Mouse (Mus musculus) limb, embryonic 14.5 days (tissue): ENCODE measurements around the gene Fam160a1. TPM values are rescaled to one million over a fixed set of nuclear protein-coding genes. Genes with fewer than 3 reads are reported as not detected.

Source experiments
- ATAC-seq: fragments of 200-750 bp; cut with Nextera tagmentation; 2 replicates; pipeline ENCODE4 v1.8.0; 2017; ENCODE audit warnings: low read depth, moderate number of reproducible peaks, moderate TSS enrichment; ENCODE audit not compliant: low FRiP score
- DNase-seq: peaks from one replicate; pipeline ENCODE4 v3.0.0-alpha.2; 2015; ENCODE audit warnings: low spot score
- H3K27ac ChIP-seq: fragments of 300-500 bp; sonication (generic); replicated peaks from 2 replicates; pipeline ENCODE4 v1.5.1; 2014; ENCODE audit warnings: low read depth, mild to moderate bottlenecking, low read length, moderate library complexity, mixed read lengths
- H3K27me3 ChIP-seq: fragments of 300-500 bp; sonication (generic); 2 replicates; pipeline ENCODE4 v1.6.1; 2014; ENCODE audit warnings: low read length, mixed read lengths; ENCODE audit not compliant: control insufficient read depth, insufficient read depth
- H3K36me3 ChIP-seq: fragments of 300-500 bp; sonication (generic); 2 replicates; pipeline ENCODE4 v1.6.1; 2014; ENCODE audit warnings: mild to moderate bottlenecking, low read length, moderate library complexity, mixed read lengths; ENCODE audit not compliant: control insufficient read depth, insufficient read depth
- H3K4me1 ChIP-seq: fragments of 300-500 bp; sonication (generic); 2 replicates; pipeline ENCODE4 v1.6.1; 2014; ENCODE audit warnings: antibody characterized with exemption, low read length, mixed read lengths; ENCODE audit not compliant: control insufficient read depth, insufficient read depth
- H3K4me2 ChIP-seq: fragments of 300-500 bp; sonication (generic); replicated peaks from 2 replicates; pipeline ENCODE4 v1.6.1; 2014; ENCODE audit warnings: low read depth, mild to moderate bottlenecking, low read length, moderate library complexity; ENCODE audit not compliant: severe bottlenecking
- H3K4me3 ChIP-seq: fragments of 300-500 bp; sonication (generic); replicated peaks from 2 replicates; pipeline ENCODE4 v1.5.1; 2014; ENCODE audit warnings: low read length
- H3K9ac ChIP-seq: fragments of 300-500 bp; sonication (generic); 2 replicates; pipeline ENCODE4 v1.6.1; 2014; ENCODE audit warnings: mild to moderate bottlenecking, low read depth, low read length, moderate library complexity; ENCODE audit not compliant: severe bottlenecking
- H3K9me3 ChIP-seq: fragments of 300-500 bp; sonication (generic); 2 replicates; pipeline ENCODE4 v1.6.1; 2016; ENCODE audit warnings: low read length; ENCODE audit not compliant: control insufficient read depth
- POLR2A ChIP-seq: fragments of 200-500 bp; IDR thresholded peaks from 2 replicates; pipeline ENCODE4 v1.8.0; 2012; ENCODE audit warnings: inconsistent platforms, mild to moderate bottlenecking, moderate library complexity, borderline replicate concordance; ENCODE audit not compliant: insufficient read depth, insufficient read length; ENCODE audit errors: extremely low read depth
- WGBS: fragments of 180-500 bp; shearing (Covaris S2); extraction: QIAGEN DNeasy Blood & Tissue Kit; methylation state at CpG from one replicate; pipeline ENCODE4 v1.1.7; 2014; 5-methylcytosine and 5-hydroxymethylcytosine counted together
- polyA plus RNA-seq, 2 experiments: library from polyadenylated mRNA; depleted of rRNA in 1 of 2; stranded (reverse) in 1 of 2; unstranded in 1 of 2; fragments of >200 nt; fragmentation: Nextera tagmentation in 1 of 2; extraction: Ambion mirVana in 1 of 2; gene quantifications; 2 replicates each; pipeline versions ENCODE4 v1.2.1 to v1.2.3; 2012 to 2014

The Fam160a1 gene
- polyA plus RNA-seq, 2 experiments, result 4.3 to 6.2 TPM

GRCm38 (mm10) chr3:85858140-85859135 is 41.3 kb upstream of the Fam160a1 start:
- Histone ChIP-seq H3K36me3 (no peaks in the 10 kb centered on the region), H3K4me1 (peaks cover 4% of the 10 kb centered on the region; the same call in 1 of the 2 replicates), H3K27ac (no peak overlapping the region), H3K4me2 (no peak overlapping the region), H3K27me3 (no peaks in the 10 kb centered on the region), H3K9ac (no peak overlapping the region), H3K4me3 (no peak overlapping the region), H3K9me3 (no peaks in the 10 kb centered on the region)
- DNase-seq, result no peak
- TF ChIP-seq POLR2A, result no peak
- 59% methylated on average over 11 of the region's 11 CpGs for WGBS
- ATAC-seq, result no peak

- ATAC-seq, result no peak
- Histone ChIP-seq H3K4me3 (no peak overlapping the region), H3K4me2 (no peak overlapping the region), H3K36me3 (no peaks in the 10 kb centered on the region), H3K27ac (no peak overlapping the region), H3K9me3 (no peaks in the 10 kb centered on the region), H3K9ac (no peak overlapping the region), H3K27me3 (no peaks in the 10 kb centered on the region), H3K4me1 (peaks cover 4% of the 10 kb centered on the region; the same call in 1 of the 2 replicates)
- no peak for DNase-seq
- no peak for TF ChIP-seq POLR2A
- WGBS, result 52% methylated on average over 4 of the region's 4 CpGs
Measured at GRCm38 (mm10) chr3:85857083-85857482, 40.0 kb upstream of the Fam160a1 start.

GRCm38 (mm10) chr3:85855947-85856346 is 38.9 kb upstream of the Fam160a1 start:
- H3K9me3 ChIP-seq, result no peaks in the 10 kb centered on the region
- 70% methylated on average over 5 of the region's 5 CpGs for WGBS
- ATAC-seq, result no peak
- H3K4me3 ChIP-seq, result no peak overlapping the region
- peaks cover 4% of the 10 kb centered on the region; the same call in 1 of the 2 replicates for H3K4me1 ChIP-seq
- no peaks in the 10 kb centered on the region for H3K27me3 ChIP-seq
- no peak for DNase-seq
- H3K27ac ChIP-seq, result no peak overlapping the region
- no peak overlapping the region for H3K4me2 ChIP-seq
- no peak for TF ChIP-seq POLR2A
- no peak overlapping the region for H3K9ac ChIP-seq
- no peaks in the 10 kb centered on the region for H3K36me3 ChIP-seq

- DNase-seq (no peak), ATAC-seq (no peak)
- no peaks in the 10 kb centered on the region for H3K36me3 ChIP-seq
- no peak overlapping the region for H3K4me2 ChIP-seq
- peaks cover 4% of the 10 kb centered on the region; the same call in 1 of the 2 replicates for H3K4me1 ChIP-seq
- no peak overlapping the region for H3K27ac ChIP-seq
- no peaks in the 10 kb centered on the region for H3K9me3 ChIP-seq
- TF ChIP-seq POLR2A, result no peak
- no peaks in the 10 kb centered on the region for H3K27me3 ChIP-seq
- whole genome bisulfite sequencing, result 80% methylated on average over 3 of the region's 3 CpGs
- H3K9ac ChIP-seq, result no peak overlapping the region
- H3K4me3 ChIP-seq, result no peak overlapping the region
Measured at GRCm38 (mm10) chr3:85855043-85855442, 38.0 kb upstream of the Fam160a1 start.

GRCm38 (mm10) chr3:85854143-85854542 is 37.1 kb upstream of the Fam160a1 start:
- no peak for TF ChIP-seq POLR2A
- Histone ChIP-seq H3K4me3 (no peak overlapping the region), H3K9me3 (no peaks in the 10 kb centered on the region), H3K27ac (no peak overlapping the region), H3K4me1 (peaks cover 4% of the 10 kb centered on the region; the same call in 1 of the 2 replicates), H3K27me3 (no peaks in the 10 kb centered on the region), H3K4me2 (no peak overlapping the region), H3K9ac (no peak overlapping the region), H3K36me3 (no peaks in the 10 kb centered on the region)
- ATAC-seq (no peak), DNase-seq (no peak)
- WGBS, result 54% methylated on average over 6 of the region's 6 CpGs
